Mouse (Mus musculus): Measurements from ENCODE around the gene Cnot9.
"Not testable (repeated sequence)": the region's sequence is repeated elsewhere in the genome, so short reads cannot be mapped to it uniquely, and the experiment has no call there.

Gene Cnot9

GRCm38 (mm10) chr1:74505721-74506464 lies at the start of gene Cnot9:
Gene Cnot9 (plus strand): TSS chr1:74506058.
- DNase-seq, result peak; percentile 99

- peak; percentile 58 for DNase-seq
Observed at GRCm38 (mm10) chr1:74460273-74460672, 45.6 kb upstream of the Cnot9 start.

- DNase-seq, result no peak
Observed at GRCm38 (mm10) chr1:74485792-74486191, 20.1 kb upstream of the Cnot9 start.

GRCm38 (mm10) chr1:74501106-74501505 lies 4.8 kb upstream of the Cnot9 start:
- no peak for DNase-seq

GRCm38 (mm10) chr1:74505393-74505720 lies 501 bp upstream of the Cnot9 start:
- no peak for DNase-seq

GRCm38 (mm10) chr1:74506471-74506881 lies 618 bp downstream of the Cnot9 start:
- peak; percentile 91 for DNase-seq

- no peak for DNase-seq
Observed at GRCm38 (mm10) chr1:74507780-74508179, 1.9 kb downstream of the Cnot9 start.

GRCm38 (mm10) chr1:74511306-74511705 lies 5.4 kb downstream of the Cnot9 start:
- no peak for DNase-seq

GRCm38 (mm10) chr1:74512999-74513398 lies 7.1 kb downstream of the Cnot9 start:
- DNase-seq, result not testable (repeated sequence)

- no peak for DNase-seq
Observed at GRCm38 (mm10) chr1:74519875-74520274, 14.0 kb downstream of the Cnot9 start.

- DNase-seq, result no peak
Observed at GRCm38 (mm10) chr1:74524746-74525145, 18.9 kb downstream of the Cnot9 start.

GRCm38 (mm10) chr1:74528589-74528988 lies 22.7 kb downstream of the Cnot9 start:
- DNase-seq, result no peak

- peak; percentile 3 for DNase-seq
Observed at GRCm38 (mm10) chr1:74538650-74539049, 32.8 kb downstream of the Cnot9 start.

GRCm38 (mm10) chr1:74542451-74542961 lies 36.6 kb downstream of the Cnot9 start, which contains the start of gene Plcd4:
Gene Plcd4 (plus strand): TSS chr1:74542888.
- DNase-seq, result peak; percentile 38

GRCm38 (mm10) chr1:74544184-74544583 lies 38.3 kb downstream of the Cnot9 start, which contains the start of gene Usp37:
Gene Usp37 (minus strand): TSS chr1:74544284.
- no peak for DNase-seq

- DNase-seq, result no peak
Observed at GRCm38 (mm10) chr1:74559061-74559460, 53.2 kb downstream of the Cnot9 start.

- DNase-seq, result no peak
Observed at GRCm38 (mm10) chr1:74565834-74566233, 60.0 kb downstream of the Cnot9 start.

- no peak for DNase-seq
Observed at GRCm38 (mm10) chr1:74569739-74570719, 64.2 kb downstream of the Cnot9 start.
